Mouse (Mus musculus) frontal cortex, adult (tissue): Measurements from ENCODE around the gene Fam172a.

Experiments
- ATAC-seq: cut with Nextera tagmentation; 2 replicates; pipeline ENCODE4 v1.9.2; 2017; ENCODE audit warnings: mild to moderate bottlenecking, moderate library complexity, mixed read lengths; ENCODE audit not compliant: low TSS enrichment

Fam172a gene

GRCm38 (mm10) chr13:78213155-78213554, 511.3 kb downstream of the Fam172a start:
- ATAC-seq: no peak

- ATAC-seq: no peak
These were observed 513.4 kb downstream of the Fam172a start for GRCm38 (mm10) chr13:78215223-78215622.
